Mouse (Mus musculus) liver, postnatal 0 days (tissue): ENCODE data around the gene Med18. TPM values are rescaled to one million over a fixed set of nuclear protein-coding genes. Genes with fewer than 3 reads are reported as not detected.

Experiments
- ATAC-seq: fragments of 200-750 bp; cut with Nextera tagmentation; 2 replicates; pipeline ENCODE4 v1.8.0; 2017; ENCODE audit warnings: mild to moderate bottlenecking, moderate library complexity
- DNase-seq: peaks from one replicate; pipeline ENCODE4 v3.0.0-alpha.2; 2016
- H3K27ac ChIP-seq: fragments of 300-500 bp; sonication (generic); 2 replicates; pipeline ENCODE4 v1.5.1; 2014; ENCODE audit warnings: antibody characterized with exemption, moderate library complexity, mild to moderate bottlenecking, low read depth
- H3K27me3 ChIP-seq: fragments of 300-500 bp; sonication (generic); 2 replicates; pipeline ENCODE4 v1.6.1; 2014; ENCODE audit warnings: low read length, control low read depth, mixed read lengths; ENCODE audit not compliant: insufficient read depth
- H3K36me3 ChIP-seq: fragments of 300-500 bp; sonication (generic); replicated peaks from 2 replicates; pipeline ENCODE4 v1.6.1; 2014; ENCODE audit warnings: mild to moderate bottlenecking, control low read depth, low read length, moderate library complexity, mixed read lengths; ENCODE audit not compliant: insufficient read depth
- H3K4me1 ChIP-seq: fragments of 300-500 bp; sonication (generic); 2 replicates; pipeline ENCODE4 v1.6.1; 2014; ENCODE audit warnings: antibody characterized with exemption, mild to moderate bottlenecking, control low read depth; ENCODE audit not compliant: insufficient read depth
- H3K4me2 ChIP-seq: fragments of 300-500 bp; sonication (generic); 2 replicates; pipeline ENCODE4 v1.6.1; 2014; ENCODE audit warnings: low read depth, mild to moderate bottlenecking, low read length, moderate library complexity, mixed read lengths
- H3K4me3 ChIP-seq: fragments of 300-500 bp; sonication (generic); 2 replicates; pipeline ENCODE4 v1.5.1; 2014; ENCODE audit warnings: low read depth, low read length
- H3K9ac ChIP-seq: fragments of 300-500 bp; sonication (generic); replicated peaks from 2 replicates; pipeline ENCODE4 v1.6.1; 2014; ENCODE audit warnings: mild to moderate bottlenecking, moderate library complexity
- H3K9me3 ChIP-seq: fragments of 300-500 bp; sonication (generic); 2 replicates; pipeline ENCODE4 v1.6.1; 2016; ENCODE audit warnings: mild to moderate bottlenecking, control low read depth, low read length, mixed read lengths
- CTCF ChIP-seq: sonication (generic); IDR thresholded peaks from 2 replicates; pipeline ENCODE4 v1.5.1; 2016; ENCODE audit warnings: antibody characterized with exemption, low read depth
- EP300 ChIP-seq: IDR thresholded peaks from 2 replicates; pipeline ENCODE4 v1.6.1; 2016; ENCODE audit warnings: antibody characterized with exemption, low read depth, mild to moderate bottlenecking
- WGBS: fragments of 180-500 bp; shearing (Covaris S2); extraction: QIAGEN DNeasy Blood & Tissue Kit; methylation state at CpG from one replicate; pipeline ENCODE4 v1.1.7; 2014; ENCODE audit not compliant: insufficient replicate concordance; 5-methylcytosine and 5-hydroxymethylcytosine counted together
- polyA plus RNA-seq: library from polyadenylated mRNA; unstranded; fragments of >200 nt; fragmentation: Nextera tagmentation; extraction: Ambion mirVana; gene quantifications from 2 replicates; pipeline ENCODE4 v1.2.1, GENCODE M21; 2015

Gene Med18
- polyA plus RNA-seq: 8.0 and 10.1 TPM in 2 replicates

- Histone ChIP-seq H3K36me3 (peaks cover 22% of the 10 kb centered on the region), H3K4me2 (peak within 1 kb of the TSS; percentile 95), H3K9ac (peak within 1 kb of the TSS; percentile 72), H3K4me3 (peak within 1 kb of the TSS; percentile 69), H3K27ac (peak within 1 kb of the TSS; percentile 64), H3K27me3 (no peaks in the 10 kb centered on the region), H3K9me3 (no peaks in the 10 kb centered on the region), H3K4me1 (peaks cover 12% of the 10 kb centered on the region)
- ATAC-seq (peak; percentile 90), DNase-seq (peak; percentile 95)
- TF ChIP-seq EP300: peak; percentile 79
- TF ChIP-seq CTCF: peak; percentile 69
- WGBS: under 1% methylated on average over 44 of the region's 44 CpGs
Observed at GRCm38 (mm10) chr4:132463430-132464254, at the start of gene Med18. Gene Med18, minus strand, starts transcription at chr4:132463921.

DNA sequence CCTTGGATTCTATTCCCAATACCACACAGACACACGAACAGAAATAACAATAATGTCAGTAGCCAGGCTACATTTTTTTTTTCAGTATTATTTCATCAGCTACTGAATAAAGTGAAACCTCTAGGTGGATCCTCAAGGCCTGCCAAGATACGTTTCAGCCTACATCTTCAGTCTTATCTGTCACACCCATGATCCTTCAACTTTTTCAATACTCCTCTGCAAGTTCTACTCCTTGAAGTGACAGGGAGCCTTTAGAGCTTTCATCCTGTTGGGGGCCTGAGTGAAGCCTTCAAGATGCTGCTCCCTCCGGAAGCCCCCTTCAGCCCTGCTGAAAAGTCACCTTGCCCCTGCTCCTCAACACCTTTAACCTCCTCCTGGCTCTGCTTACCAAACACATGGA lies 48.4 kb upstream of the Med18 start:
- ATAC-seq: no peak
- Histone ChIP-seq H3K36me3 (no peaks in the 10 kb centered on the region), H3K9ac (peak overlapping the region; percentile 31; the same call in 1 of the 2 replicates), H3K27me3 (no peaks in the 10 kb centered on the region), H3K27ac (0 out of 2 replicates have a peak overlapping the region, but pooled peaks have one; percentile 26), H3K4me2 (peak overlapping the region; percentile 34; the same call in 1 of the 2 replicates), H3K9me3 (no peaks in the 10 kb centered on the region), H3K4me1 (peaks cover 43% of the 10 kb centered on the region), H3K4me3 (no peak overlapping the region)
- 70% methylated on average over 3 of the region's 3 CpGs for WGBS
- DNase-seq: no peak
- peak; percentile 59; the same call in 1 of the 2 replicates for TF ChIP-seq EP300
- TF ChIP-seq CTCF: no peak

GRCm38 (mm10) chr4:132510352-132510798 lies 46.7 kb upstream of the Med18 start, which contains the start of gene Sesn2:
Gene Sesn2, minus strand, starts transcription at chr4:132510501.
- no peaks in the 10 kb centered on the region for H3K9me3 ChIP-seq
- H3K4me3 ChIP-seq: peak within 1 kb of the TSS; percentile 82
- ATAC-seq: peak; percentile 90
- H3K9ac ChIP-seq: peak within 1 kb of the TSS; percentile 96
- TF ChIP-seq CTCF (no peak), EP300 (no peak; the same call in 1 of the 2 replicates)
- H3K27ac ChIP-seq: peak within 1 kb of the TSS; percentile 92
- H3K4me2 ChIP-seq: peak within 1 kb of the TSS; percentile 96
- DNase-seq: peak; percentile 98
- WGBS: under 1% methylated on average over 30 of the region's 32 CpGs
- H3K27me3 ChIP-seq: no peaks in the 10 kb centered on the region
- peaks cover 48% of the 10 kb centered on the region for H3K4me1 ChIP-seq
- H3K36me3 ChIP-seq: no peaks in the 10 kb centered on the region

DNA sequence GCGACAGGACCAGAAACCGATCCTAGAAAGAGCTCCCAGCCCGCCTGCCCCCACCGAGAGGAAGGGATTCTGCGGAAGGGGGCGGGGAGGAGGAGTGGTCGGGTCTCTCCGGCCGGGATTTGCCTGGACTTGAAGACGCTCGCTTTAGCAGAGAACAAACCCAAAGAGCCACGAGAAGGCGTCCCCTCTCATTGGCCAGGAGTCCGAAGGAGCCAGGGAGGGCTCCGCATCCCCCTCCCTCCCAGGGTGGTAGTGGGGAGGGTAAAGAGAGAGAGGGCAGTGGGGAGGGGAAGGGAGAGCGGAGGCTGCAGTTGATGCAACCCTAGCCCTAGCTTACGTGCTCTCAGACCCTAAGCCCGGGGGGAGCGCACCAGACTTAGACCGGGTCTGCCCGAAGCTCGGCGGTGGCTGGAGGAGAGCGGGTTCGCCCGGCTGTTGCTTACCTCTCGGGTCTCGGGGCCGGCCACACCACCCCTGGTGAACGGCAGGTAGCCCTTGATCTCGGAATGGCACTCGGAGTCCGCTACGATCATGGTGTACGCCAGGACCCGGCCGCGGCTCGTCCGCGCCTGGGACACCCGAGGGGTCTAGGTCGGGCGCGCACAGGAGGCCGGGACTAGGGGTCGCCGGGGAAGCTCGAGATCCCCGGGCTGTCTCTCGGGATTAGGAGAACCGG lies 46.0 kb upstream of the Med18 start:
- Histone ChIP-seq H3K36me3 (no peaks in the 10 kb centered on the region), H3K9ac (peak overlapping the region; percentile 96), H3K4me3 (peak overlapping the region; percentile 82), H3K4me2 (peak overlapping the region; percentile 96), H3K9me3 (no peaks in the 10 kb centered on the region), H3K4me1 (peaks cover 52% of the 10 kb centered on the region), H3K27me3 (no peaks in the 10 kb centered on the region), H3K27ac (peak overlapping the region; percentile 92)
- ATAC-seq: peak; percentile 34
- peak; percentile 77 for DNase-seq
- WGBS: 2% methylated on average over 50 of the region's 52 CpGs
- TF ChIP-seq CTCF: no peak
- no peak for TF ChIP-seq EP300

- H3K9ac ChIP-seq: peak overlapping the region; percentile 39; the same call in 1 of the 2 replicates
- ATAC-seq: no peak
- no peak for TF ChIP-seq EP300
- TF ChIP-seq CTCF: no peak
- no peak overlapping the region for H3K4me3 ChIP-seq
- H3K27ac ChIP-seq: 0 out of 2 replicates have a peak overlapping the region, but pooled peaks have one; percentile 26
- H3K9me3 ChIP-seq: no peaks in the 10 kb centered on the region
- H3K27me3 ChIP-seq: no peaks in the 10 kb centered on the region
- H3K36me3 ChIP-seq: no peaks in the 10 kb centered on the region
- no peak for DNase-seq
- H3K4me1 ChIP-seq: peaks cover 42% of the 10 kb centered on the region
- H3K4me2 ChIP-seq: peak overlapping the region; percentile 96
- WGBS: 60% methylated on average over 2 of the region's 2 CpGs
Observed at GRCm38 (mm10) chr4:132507210-132507609, 43.5 kb upstream of the Med18 start.

GRCm38 (mm10) chr4:132506250-132506649 lies 42.5 kb upstream of the Med18 start:
- Histone ChIP-seq H3K36me3 (no peaks in the 10 kb centered on the region), H3K9me3 (no peaks in the 10 kb centered on the region), H3K4me2 (no peak overlapping the region), H3K4me3 (no peak overlapping the region), H3K9ac (no peak overlapping the region), H3K4me1 (peaks cover 38% of the 10 kb centered on the region), H3K27me3 (no peaks in the 10 kb centered on the region), H3K27ac (no peak overlapping the region)
- WGBS: 84% methylated on average over 6 of the region's 6 CpGs
- no peak for DNase-seq
- TF ChIP-seq CTCF (no peak), EP300 (no peak)
- no peak for ATAC-seq
